Mouse (Mus musculus): ENCODE measurements at regions not wholly inside any gene's neighbourhood (a gene's known extent, or its start where the extent isn't known, plus 50 kb on each side); places are given as distances from the start of the nearest gene placed in this dataset.

- Histone ChIP-seq H3K27me3 (no peaks in the 10 kb centered on the region), H3K4me3 (replicated peaks) (no peak overlapping the region), H3K36me3 (replicated peaks) (no peaks in the 10 kb centered on the region), H3K9ac (no peak overlapping the region), H3K27ac (replicated peaks) (no peak overlapping the region), H3K4me1 (replicated peaks) (peaks cover 8% of the 10 kb centered on the region), H3K4me2 (no peak overlapping the region), H3K9me3 (replicated peaks) (no peaks in the 10 kb centered on the region)
- WGBS (ENCODE audit: insufficient replicate concordance) = 77% methylated on average over 9 of the region's 9 CpGs
- ATAC-seq (ENCODE audit: insufficient read depth) = no peak
Observed at GRCm38 (mm10) chr17:47149158-47149557, 138.8 kb upstream of the Ubr2 start.

GRCm38 (mm10) chr17:47146640-47147039, 136.3 kb upstream of the Ubr2 start:
- Histone ChIP-seq H3K27me3 (peaks cover 14% of the 10 kb centered on the region), H3K9me3 (replicated peaks) (no peaks in the 10 kb centered on the region), H3K4me2 (no peak overlapping the region), H3K27ac (replicated peaks) (no peak overlapping the region), H3K4me1 (replicated peaks) (peaks cover 11% of the 10 kb centered on the region), H3K36me3 (replicated peaks) (no peaks in the 10 kb centered on the region), H3K4me3 (replicated peaks) (no peak overlapping the region), H3K9ac (no peak overlapping the region)
- ATAC-seq (ENCODE audit: insufficient read depth) = no peak
- WGBS (ENCODE audit: insufficient replicate concordance) = 74% methylated on average over 4 of the region's 4 CpGs

- no peak overlapping the region for H3K4me2 ChIP-seq
- peaks cover 24% of the 10 kb centered on the region for H3K27me3 ChIP-seq
- ATAC-seq (ENCODE audit: insufficient read depth) = no peak
- H3K4me1 ChIP-seq (replicated peaks) = peaks cover 8% of the 10 kb centered on the region; the same call in 1 of the 2 replicates
- 80% methylated on average over 16 of the region's 16 CpGs for WGBS (ENCODE audit: insufficient replicate concordance)
- no peaks in the 10 kb centered on the region for H3K36me3 ChIP-seq (replicated peaks)
- no peak overlapping the region for H3K9ac ChIP-seq
- H3K4me3 ChIP-seq (replicated peaks) = no peak overlapping the region
- no peaks in the 10 kb centered on the region for H3K9me3 ChIP-seq (replicated peaks)
- H3K27ac ChIP-seq (replicated peaks) = no peak overlapping the region
Observed at GRCm38 (mm10) chr17:47145590-47145989, 135.2 kb upstream of the Ubr2 start.

- Histone ChIP-seq H3K4me2 (no peak overlapping the region), H3K9me3 (replicated peaks) (no peaks in the 10 kb centered on the region), H3K9ac (no peak overlapping the region), H3K27me3 (peaks cover 30% of the 10 kb centered on the region), H3K4me1 (replicated peaks) (peaks cover 8% of the 10 kb centered on the region; the same call in 1 of the 2 replicates), H3K27ac (replicated peaks) (no peak overlapping the region), H3K36me3 (replicated peaks) (no peaks in the 10 kb centered on the region), H3K4me3 (replicated peaks) (no peak overlapping the region)
- 59% methylated on average over 9 of the region's 9 CpGs for WGBS (ENCODE audit: insufficient replicate concordance)
- ATAC-seq (ENCODE audit: insufficient read depth) = no peak
Observed at GRCm38 (mm10) chr17:47144996-47145395, 134.6 kb upstream of the Ubr2 start.

GRCm38 (mm10) chr17:47144460-47144859, 134.1 kb upstream of the Ubr2 start:
- 65% methylated on average over 7 of the region's 7 CpGs for WGBS (ENCODE audit: insufficient replicate concordance)
- no peaks in the 10 kb centered on the region for H3K9me3 ChIP-seq (replicated peaks)
- peaks cover 13% of the 10 kb centered on the region for H3K4me1 ChIP-seq (replicated peaks)
- ATAC-seq (ENCODE audit: insufficient read depth) = no peak
- peaks cover 36% of the 10 kb centered on the region for H3K27me3 ChIP-seq
- no peaks in the 10 kb centered on the region for H3K36me3 ChIP-seq (replicated peaks)
- H3K27ac ChIP-seq (replicated peaks) = no peak overlapping the region
- no peak overlapping the region for H3K4me3 ChIP-seq (replicated peaks)
- H3K9ac ChIP-seq = no peak overlapping the region
- H3K4me2 ChIP-seq = no peak overlapping the region

GRCm38 (mm10) chr17:47143898-47144297, 133.5 kb upstream of the Ubr2 start:
- Histone ChIP-seq H3K9me3 (replicated peaks) (no peaks in the 10 kb centered on the region), H3K36me3 (replicated peaks) (no peaks in the 10 kb centered on the region), H3K9ac (no peak overlapping the region), H3K4me1 (replicated peaks) (peaks cover 18% of the 10 kb centered on the region), H3K27me3 (peaks cover 41% of the 10 kb centered on the region), H3K4me3 (replicated peaks) (no peak overlapping the region), H3K27ac (replicated peaks) (no peak overlapping the region), H3K4me2 (no peak overlapping the region)
- no peak for ATAC-seq (ENCODE audit: insufficient read depth)
- WGBS (ENCODE audit: insufficient replicate concordance) = 70% methylated on average over 7 of the region's 7 CpGs

- no peak for ATAC-seq (ENCODE audit: insufficient read depth)
- Histone ChIP-seq H3K4me1 (replicated peaks) (peaks cover 28% of the 10 kb centered on the region), H3K36me3 (replicated peaks) (no peaks in the 10 kb centered on the region), H3K27ac (replicated peaks) (no peak overlapping the region), H3K4me2 (no peak overlapping the region), H3K9me3 (replicated peaks) (no peaks in the 10 kb centered on the region), H3K4me3 (replicated peaks) (0 out of 2 replicates have a peak overlapping the region, but pooled peaks have one; percentile 59), H3K27me3 (peaks cover 51% of the 10 kb centered on the region), H3K9ac (no peak overlapping the region)
- WGBS (ENCODE audit: insufficient replicate concordance) = 35% methylated on average over 7 of the region's 7 CpGs
Observed at GRCm38 (mm10) chr17:47142885-47143284, 132.5 kb upstream of the Ubr2 start.

GRCm38 (mm10) chr17:47142276-47142675, 131.9 kb upstream of the Ubr2 start:
- Histone ChIP-seq H3K4me2 (peak overlapping the region; percentile 82), H3K27me3 (peaks cover 51% of the 10 kb centered on the region), H3K4me1 (replicated peaks) (peaks cover 28% of the 10 kb centered on the region), H3K9ac (no peak overlapping the region), H3K27ac (replicated peaks) (no peak overlapping the region), H3K4me3 (replicated peaks) (peak overlapping the region; percentile 59), H3K9me3 (replicated peaks) (no peaks in the 10 kb centered on the region), H3K36me3 (replicated peaks) (no peaks in the 10 kb centered on the region)
- 15% methylated on average over 7 of the region's 7 CpGs for WGBS (ENCODE audit: insufficient replicate concordance)
- ATAC-seq (ENCODE audit: insufficient read depth) = no peak

- WGBS (ENCODE audit: insufficient replicate concordance) = under 1% methylated on average over 12 of the region's 12 CpGs
- H3K9ac ChIP-seq = no peak overlapping the region
Observed at GRCm38 (mm10) chr17:47141843-47142215, 131.5 kb upstream of the Ubr2 start.

GRCm38 (mm10) chr17:47140969-47141842, 130.8 kb upstream of the Ubr2 start:
- peak; percentile 40 for ATAC-seq (ENCODE audit: insufficient read depth)
- Histone ChIP-seq H3K27ac (replicated peaks) (no peak overlapping the region), H3K9ac (peak overlapping the region; percentile 18; the same call in 1 of the 2 replicates), H3K4me1 (replicated peaks) (peaks cover 28% of the 10 kb centered on the region), H3K4me3 (replicated peaks) (peak overlapping the region; percentile 59), H3K27me3 (peaks cover 51% of the 10 kb centered on the region), H3K9me3 (replicated peaks) (no peaks in the 10 kb centered on the region), H3K36me3 (replicated peaks) (no peaks in the 10 kb centered on the region), H3K4me2 (peak overlapping the region; percentile 82)
- WGBS (ENCODE audit: insufficient replicate concordance) = 2% methylated on average over 35 of the region's 35 CpGs

More at GRCm38 (mm10) chr17:47141843-47142215, 131.5 kb upstream of the Ubr2 start:
- Histone ChIP-seq H3K4me1 (replicated peaks) (peaks cover 28% of the 10 kb centered on the region), H3K4me2 (peak overlapping the region; percentile 82), H3K4me3 (replicated peaks) (peak overlapping the region; percentile 59), H3K27ac (replicated peaks) (no peak overlapping the region), H3K9me3 (replicated peaks) (no peaks in the 10 kb centered on the region), H3K27me3 (peaks cover 51% of the 10 kb centered on the region), H3K36me3 (replicated peaks) (no peaks in the 10 kb centered on the region)
- no peak for ATAC-seq (ENCODE audit: insufficient read depth)

- 0 out of 2 replicates have a peak, but pooled peaks have one; percentile 24 for ATAC-seq (ENCODE audit: insufficient read depth)
- Histone ChIP-seq H3K4me1 (replicated peaks) (peaks cover 28% of the 10 kb centered on the region), H3K9ac (peak overlapping the region; percentile 27; the same call in 1 of the 2 replicates), H3K9me3 (replicated peaks) (no peaks in the 10 kb centered on the region), H3K4me2 (peak overlapping the region; percentile 82), H3K27ac (replicated peaks) (peak overlapping the region; percentile 73), H3K4me3 (replicated peaks) (peak overlapping the region; percentile 59), H3K27me3 (peaks cover 51% of the 10 kb centered on the region), H3K36me3 (replicated peaks) (no peaks in the 10 kb centered on the region)
- WGBS (ENCODE audit: insufficient replicate concordance) = under 1% methylated on average over 47 of the region's 53 CpGs
Observed at GRCm38 (mm10) chr17:47140241-47140968, 130.0 kb upstream of the Ubr2 start.

Data from liver, embryonic 15.5 days (tissue).